Mouse (Mus musculus) thymus, postnatal 14 days (tissue): ENCODE data around the gene Med7.
"Not testable (repeated sequence)": the region's sequence is repeated elsewhere in the genome, so short reads cannot be mapped to it uniquely, and the experiment has no call there.

ENCODE experiments used
- DNase-seq: peaks from one replicate; pipeline ENCODE4 v3.0.0; 2021

Med7 gene

GRCm38 (mm10) chr11:46436760-46437458 lies at the start of gene Med7:
Gene Med7 (plus strand): TSS chr11:46436925.
- DNase-seq, result peak; percentile 95

GRCm38 (mm10) chr11:46387061-46387460 lies 49.7 kb upstream of the Med7 start:
- no peak for DNase-seq

- peak; percentile 51 for DNase-seq
Observed at GRCm38 (mm10) chr11:46388438-46388837, 48.3 kb upstream of the Med7 start.

GRCm38 (mm10) chr11:46389336-46390117 lies 47.2 kb upstream of the Med7 start, which contains the start of gene Itk:
Gene Itk (minus strand): TSS chr11:46389515.
- DNase-seq, result peak; percentile 84

GRCm38 (mm10) chr11:46390621-46391020 lies 46.1 kb upstream of the Med7 start:
- DNase-seq, result no peak

- DNase-seq, result no peak
Observed at GRCm38 (mm10) chr11:46392890-46393289, 43.8 kb upstream of the Med7 start.

GRCm38 (mm10) chr11:46393413-46393812 lies 43.3 kb upstream of the Med7 start:
- DNase-seq, result no peak

- DNase-seq, result no peak
Observed at GRCm38 (mm10) chr11:46395088-46395487, 41.6 kb upstream of the Med7 start.

GRCm38 (mm10) chr11:46395698-46396097 lies 41.0 kb upstream of the Med7 start:
- peak; percentile 77 for DNase-seq

GRCm38 (mm10) chr11:46396167-46396859 lies 40.4 kb upstream of the Med7 start, which contains the start of gene Fam71b:
Gene Fam71b (plus strand): TSS chr11:46396559.
- peak; percentile 74 for DNase-seq

GRCm38 (mm10) chr11:46396860-46397179 lies 39.9 kb upstream of the Med7 start:
- no peak for DNase-seq

- no peak for DNase-seq
Observed at GRCm38 (mm10) chr11:46397900-46398299, 38.8 kb upstream of the Med7 start.

- DNase-seq, result no peak
Observed at GRCm38 (mm10) chr11:46398473-46398872, 38.3 kb upstream of the Med7 start.

GRCm38 (mm10) chr11:46398933-46399383 lies 37.8 kb upstream of the Med7 start:
- DNase-seq, result peak; percentile 61

- no peak for DNase-seq
Observed at GRCm38 (mm10) chr11:46401555-46401954, 35.2 kb upstream of the Med7 start.

GRCm38 (mm10) chr11:46404986-46405385 lies 31.7 kb upstream of the Med7 start:
- peak; percentile 70 for DNase-seq

GRCm38 (mm10) chr11:46406721-46407120 lies 30.0 kb upstream of the Med7 start:
- DNase-seq, result no peak

GRCm38 (mm10) chr11:46410018-46410563 lies 26.6 kb upstream of the Med7 start:
- DNase-seq, result no peak

- no peak for DNase-seq
Observed at GRCm38 (mm10) chr11:46418438-46418837, 18.3 kb upstream of the Med7 start.

GRCm38 (mm10) chr11:46418860-46419259 lies 17.9 kb upstream of the Med7 start:
- no peak for DNase-seq

GRCm38 (mm10) chr11:46421086-46421888 lies 15.4 kb upstream of the Med7 start:
- peak; percentile 72 for DNase-seq

- not testable (repeated sequence) for DNase-seq
Observed at GRCm38 (mm10) chr11:46428131-46428530, 8.6 kb upstream of the Med7 start.
